Mouse (Mus musculus): ENCODE measurements at regions not wholly inside any gene's neighbourhood (a gene's known extent, or its start where the extent isn't known, plus 50 kb on each side); places are given as distances from the start of the nearest gene placed in this dataset.

DNA sequence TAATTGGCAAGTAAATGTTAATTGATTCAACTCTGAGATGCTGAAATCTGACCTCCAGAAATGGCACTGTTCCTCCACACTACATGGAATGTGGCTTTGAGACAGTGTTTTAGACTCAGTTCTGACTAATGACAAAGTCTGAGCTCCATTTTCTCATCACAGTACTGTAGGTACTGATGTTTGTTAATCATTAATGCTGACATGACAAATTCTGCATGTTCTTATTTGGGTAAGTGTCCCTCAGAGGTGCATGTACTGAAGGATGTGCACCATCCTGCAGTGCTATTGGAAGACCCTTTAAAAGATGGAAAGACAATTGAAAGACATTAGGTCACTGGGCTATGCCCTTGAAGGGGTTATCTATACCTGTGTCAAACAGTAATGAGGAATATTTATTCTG, 222.1 kb upstream of the Gmds start:
- no peaks in the 10 kb centered on the region for H3K4me1 ChIP-seq (ENCODE audit: control insufficient read depth, insufficient read depth, insufficient read length, low read length)
- no peak overlapping the region for H3K27ac ChIP-seq (ENCODE audit: insufficient read depth, low read depth, low read length)
- H3K36me3 ChIP-seq (ENCODE audit: control insufficient read depth, insufficient read depth, low read length): no peaks in the 10 kb centered on the region
- H3K27me3 ChIP-seq (ENCODE audit: control insufficient read depth, insufficient read depth, low read length): no peaks in the 10 kb centered on the region
- TF ChIP-seq POLR2A (IDR thresholded peaks at IDR 0.05; ENCODE audit: low read depth, low read length) (no peak), CTCF (IDR thresholded peaks at IDR 0.05; ENCODE audit: extremely low read depth, insufficient read length, insufficient replicate concordance, low read depth, low read length) (no peak)
- no peak overlapping the region for H3K4me3 ChIP-seq (ENCODE audit: low read depth, low read length)

- H3K4me3 ChIP-seq (ENCODE audit: low read depth, low read length): no peak overlapping the region
- no peak overlapping the region for H3K27ac ChIP-seq (ENCODE audit: insufficient read depth, low read depth, low read length)
- no peaks in the 10 kb centered on the region for H3K36me3 ChIP-seq (ENCODE audit: control insufficient read depth, insufficient read depth, low read length)
- H3K4me1 ChIP-seq (ENCODE audit: control insufficient read depth, insufficient read depth, insufficient read length, low read length): no peaks in the 10 kb centered on the region
- no peaks in the 10 kb centered on the region for H3K27me3 ChIP-seq (ENCODE audit: control insufficient read depth, insufficient read depth, low read length)
- 89% methylated on average over 2 of the region's 2 CpGs for WGBS
- TF ChIP-seq POLR2A (IDR thresholded peaks at IDR 0.05; ENCODE audit: low read depth, low read length): no peak
- TF ChIP-seq CTCF (IDR thresholded peaks at IDR 0.05; ENCODE audit: extremely low read depth, insufficient read length, insufficient replicate concordance, low read depth, low read length): no peak
These were observed 217.9 kb upstream of the Gmds start for GRCm38 (mm10) chr13:32556396-32556795.

DNA sequence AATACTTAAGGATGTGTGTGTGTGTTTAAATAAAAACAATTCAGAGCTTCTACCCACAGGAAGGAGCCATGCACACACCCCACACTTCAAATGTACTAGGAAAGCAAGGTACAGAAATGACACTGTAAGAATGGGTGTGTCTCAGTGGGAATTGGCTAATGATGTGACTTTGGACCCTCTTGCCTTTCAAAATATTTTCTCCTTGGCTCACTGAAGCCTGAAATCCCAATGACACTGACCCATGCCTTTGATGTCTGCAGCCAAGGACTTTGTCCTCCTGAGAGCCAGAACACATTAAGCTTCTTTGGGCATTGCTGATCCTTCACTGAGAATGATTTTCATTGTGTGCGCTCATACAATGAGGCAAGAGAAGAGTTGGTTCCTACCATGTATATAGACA, 216.5 kb upstream of the Gmds start:
- no peak overlapping the region for H3K27ac ChIP-seq (ENCODE audit: insufficient read depth, low read depth, low read length)
- no peaks in the 10 kb centered on the region for H3K4me1 ChIP-seq (ENCODE audit: control insufficient read depth, insufficient read depth, insufficient read length, low read length)
- TF ChIP-seq POLR2A (IDR thresholded peaks at IDR 0.05; ENCODE audit: low read depth, low read length) (no peak), CTCF (IDR thresholded peaks at IDR 0.05; ENCODE audit: extremely low read depth, insufficient read length, insufficient replicate concordance, low read depth, low read length) (no peak)
- no peak overlapping the region for H3K4me3 ChIP-seq (ENCODE audit: low read depth, low read length)
- no peaks in the 10 kb centered on the region for H3K27me3 ChIP-seq (ENCODE audit: control insufficient read depth, insufficient read depth, low read length)
- H3K36me3 ChIP-seq (ENCODE audit: control insufficient read depth, insufficient read depth, low read length): no peaks in the 10 kb centered on the region
- 88% methylated on average over 1 of the region's 1 CpGs for WGBS

DNA sequence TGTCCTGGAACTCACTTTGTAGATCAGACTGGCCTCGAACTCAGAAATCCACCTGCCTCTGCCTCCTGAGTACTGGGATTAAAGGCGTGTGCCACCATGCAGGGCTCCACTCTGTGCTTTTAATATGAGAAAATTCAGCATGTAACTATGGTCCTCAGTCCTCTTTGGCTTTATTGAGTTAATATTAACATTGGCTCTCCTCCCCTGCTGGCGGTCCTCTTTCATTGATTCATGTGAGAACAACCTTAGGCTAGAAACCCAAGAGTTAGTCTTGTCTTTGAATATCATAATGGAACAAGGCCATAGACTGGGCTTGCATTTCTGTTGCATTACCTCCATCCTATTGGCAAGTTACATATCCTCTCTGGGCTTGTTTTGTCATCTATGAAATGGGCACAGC, 216.1 kb upstream of the Gmds start:
- TF ChIP-seq CTCF (IDR thresholded peaks at IDR 0.05; ENCODE audit: extremely low read depth, insufficient read length, insufficient replicate concordance, low read depth, low read length) (no peak), POLR2A (IDR thresholded peaks at IDR 0.05; ENCODE audit: low read depth, low read length) (no peak)
- H3K27ac ChIP-seq (ENCODE audit: insufficient read depth, low read depth, low read length): no peak overlapping the region
- no peaks in the 10 kb centered on the region for H3K27me3 ChIP-seq (ENCODE audit: control insufficient read depth, insufficient read depth, low read length)
- H3K4me3 ChIP-seq (ENCODE audit: low read depth, low read length): no peak overlapping the region
- H3K36me3 ChIP-seq (ENCODE audit: control insufficient read depth, insufficient read depth, low read length): no peaks in the 10 kb centered on the region
- whole genome bisulfite sequencing: 92% methylated on average over 3 of the region's 3 CpGs
- no peaks in the 10 kb centered on the region for H3K4me1 ChIP-seq (ENCODE audit: control insufficient read depth, insufficient read depth, insufficient read length, low read length)

GRCm38 (mm10) chr13:32553136-32553535, 214.6 kb upstream of the Gmds start:
- H3K27ac ChIP-seq (ENCODE audit: insufficient read depth, low read depth, low read length): no peak overlapping the region
- H3K4me1 ChIP-seq (ENCODE audit: control insufficient read depth, insufficient read depth, insufficient read length, low read length): no peaks in the 10 kb centered on the region
- H3K27me3 ChIP-seq (ENCODE audit: control insufficient read depth, insufficient read depth, low read length): no peaks in the 10 kb centered on the region
- H3K36me3 ChIP-seq (ENCODE audit: control insufficient read depth, insufficient read depth, low read length): no peaks in the 10 kb centered on the region
- WGBS: 65% methylated on average over 4 of the region's 4 CpGs
- H3K4me3 ChIP-seq (ENCODE audit: low read depth, low read length): no peak overlapping the region
- no peak for TF ChIP-seq POLR2A (IDR thresholded peaks at IDR 0.05; ENCODE audit: low read depth, low read length)
- no peak for TF ChIP-seq CTCF (IDR thresholded peaks at IDR 0.05; ENCODE audit: extremely low read depth, insufficient read length, insufficient replicate concordance, low read depth, low read length)

GRCm38 (mm10) chr13:32550113-32550512, 211.6 kb upstream of the Gmds start:
- no peak for TF ChIP-seq CTCF (IDR thresholded peaks at IDR 0.05; ENCODE audit: extremely low read depth, insufficient read length, insufficient replicate concordance, low read depth, low read length)
- no peak for TF ChIP-seq POLR2A (IDR thresholded peaks at IDR 0.05; ENCODE audit: low read depth, low read length)
- Histone ChIP-seq H3K27ac (ENCODE audit: insufficient read depth, low read depth, low read length) (no peak overlapping the region), H3K4me1 (ENCODE audit: control insufficient read depth, insufficient read depth, insufficient read length, low read length) (no peaks in the 10 kb centered on the region), H3K27me3 (ENCODE audit: control insufficient read depth, insufficient read depth, low read length) (no peaks in the 10 kb centered on the region), H3K36me3 (ENCODE audit: control insufficient read depth, insufficient read depth, low read length) (no peaks in the 10 kb centered on the region), H3K4me3 (ENCODE audit: low read depth, low read length) (no peak overlapping the region)
- WGBS: 58% methylated on average over 3 of the region's 3 CpGs

GRCm38 (mm10) chr13:32547126-32547525, 208.6 kb upstream of the Gmds start:
- H3K27ac ChIP-seq (ENCODE audit: insufficient read depth, low read depth, low read length): no peak overlapping the region
- H3K4me1 ChIP-seq (ENCODE audit: control insufficient read depth, insufficient read depth, insufficient read length, low read length): no peaks in the 10 kb centered on the region
- H3K27me3 ChIP-seq (ENCODE audit: control insufficient read depth, insufficient read depth, low read length): no peaks in the 10 kb centered on the region
- TF ChIP-seq CTCF (IDR thresholded peaks at IDR 0.05; ENCODE audit: extremely low read depth, insufficient read length, insufficient replicate concordance, low read depth, low read length): no peak
- TF ChIP-seq POLR2A (IDR thresholded peaks at IDR 0.05; ENCODE audit: low read depth, low read length): no peak
- H3K36me3 ChIP-seq (ENCODE audit: control insufficient read depth, insufficient read depth, low read length): no peaks in the 10 kb centered on the region
- WGBS: 70% methylated on average over 7 of the region's 7 CpGs
- H3K4me3 ChIP-seq (ENCODE audit: low read depth, low read length): no peak overlapping the region
